Comparison of ENCODE assay signal across 22 mouse cellular contexts in genomic region chr19:23041483-23042167, GRCm38 (mm10).
A peak's percentile ranks its signal among the peaks of the same experiment; 100 is the strongest.
DNase-seq lines count a peak whose midpoint lies in the region; ATAC-seq and TF ChIP-seq lines count a peak whose summit lies in the region.
"Had no signal": no experiment of that assay in that cellular context is flagged by ENCODE, and none has a peak within 500 bp of the region (broad histone marks: within the 10 kb centered on the region; RNA-seq: fewer than 3 reads in every experiment).

No protein-coding gene starts in this region.

- WGBS in kidney, embryonic 15.5 days = 62% methylated on average over 6 of the region's 6 CpGs
- WGBS in neural tube, embryonic 15.5 days = 61% methylated on average over 6 of the region's 6 CpGs

- no peak overlapping the region for H3K4me2 ChIP-seq in kidney, embryonic 15.5 days
- no peak overlapping the region for H3K4me2 ChIP-seq in neural tube, embryonic 15.5 days
- H3K4me2 ChIP-seq: heart, embryonic 13.5 days; hindbrain, embryonic 12.5 days; liver, embryonic 13.5 days; lung, embryonic 14.5 days; midbrain, embryonic 11.5 days had no signal

- H3K4me1 ChIP-seq in kidney, embryonic 15.5 days = 0 out of 2 replicates have a peak, but pooled peaks cover 7% of the 10 kb centered on the region
- H3K4me1 ChIP-seq in neural tube, embryonic 15.5 days = no peaks in the 10 kb centered on the region

- H3K27me3 ChIP-seq in kidney, embryonic 15.5 days = no peaks in the 10 kb centered on the region
- no peaks in the 10 kb centered on the region for H3K27me3 ChIP-seq in neural tube, embryonic 15.5 days (replicated peaks)
- H3K27me3 ChIP-seq: heart, embryonic 13.5 days; hindbrain, embryonic 12.5 days; liver, embryonic 13.5 days had no signal

- no peak overlapping the region for H3K4me3 ChIP-seq in gastrocnemius, adult 2 months
- no peak overlapping the region for H3K4me3 ChIP-seq in kidney, embryonic 15.5 days (replicated peaks)
- H3K4me3 ChIP-seq in neural tube, embryonic 15.5 days (replicated peaks) = no peak overlapping the region
- H3K4me3 ChIP-seq: heart, embryonic 13.5 days; hindbrain, embryonic 12.5 days; liver, embryonic 13.5 days had no signal

- no peak for TF ChIP-seq CTCF in gastrocnemius, adult 2 months (IDR thresholded peaks at IDR 0.05)

- no peaks in the 10 kb centered on the region for H3K9me3 ChIP-seq in kidney, embryonic 15.5 days (replicated peaks)
- no peaks in the 10 kb centered on the region for H3K9me3 ChIP-seq in neural tube, embryonic 15.5 days (replicated peaks)
- H3K9me3 ChIP-seq: G1E; heart, embryonic 13.5 days; hindbrain, embryonic 12.5 days; liver, embryonic 13.5 days had no signal

- intact Hi-C loops in gastrocnemius, adult 2 months (cut with DNase I) = no loop called here

- DNase-seq in gastrocnemius, adult 2 months = no peak
- DNase-seq in gastrocnemius, adult 18-20 months (ENCODE audit: low spot score) = no peak
- peak; percentile 62 for DNase-seq in kidney, adult 9 months
- peak; percentile 52 for DNase-seq in adipocyte (ENCODE audit: low spot score)
- peak; percentile 50 for DNase-seq in kidney, postnatal 14 days
- no peak for DNase-seq in thymus, adult 18-20 months
- DNase-seq: adrenal gland, postnatal 25 days; cerebellum, adult 9-10 months; gastrocnemius, postnatal 10 days; heart, postnatal 14 days; layer of hippocampus, adult 9-11 months; liver, embryonic 13.5 days; lung, embryonic 14.5 days; thymus, postnatal 14 days had no signal

- H3K36me3 ChIP-seq in kidney, embryonic 15.5 days = no peaks in the 10 kb centered on the region
- H3K36me3 ChIP-seq in neural tube, embryonic 15.5 days = no peaks in the 10 kb centered on the region
- H3K36me3 ChIP-seq: G1E; heart, embryonic 13.5 days; hindbrain, embryonic 12.5 days; liver, embryonic 13.5 days had no signal

- ATAC-seq in kidney, embryonic 15.5 days (replicated peaks; ENCODE audit: low FRiP score) = no peak
- no peak for ATAC-seq in neural tube, embryonic 15.5 days (ENCODE audit: low FRiP score)
- ATAC-seq: forebrain, embryonic 14.5 days had no signal

- H3K27ac ChIP-seq in gastrocnemius, adult 2 months = peak overlapping the region; percentile 49
- no peak overlapping the region for H3K27ac ChIP-seq in kidney, embryonic 15.5 days
- H3K27ac ChIP-seq in neural tube, embryonic 15.5 days (replicated peaks) = no peak overlapping the region
- H3K27ac ChIP-seq: heart, embryonic 13.5 days; hindbrain, embryonic 12.5 days; liver, embryonic 13.5 days; macrophage had no signal

- H3K9ac ChIP-seq in kidney, embryonic 15.5 days = no peak overlapping the region
- no peak overlapping the region for H3K9ac ChIP-seq in neural tube, embryonic 15.5 days (replicated peaks)
- H3K9ac ChIP-seq: heart, embryonic 13.5 days; hindbrain, embryonic 12.5 days; liver, embryonic 13.5 days; lung, embryonic 14.5 days had no signal

Comparison
In these comparisons a context has a peak if more than half of its experiments do, and no peak if none do; other contexts are left out.
1. DNase-seq: peak in kidney, adult 9 months (single experiment), adipocyte (single experiment) and kidney, postnatal 14 days (single experiment); none in gastrocnemius, adult 2 months (single experiment), gastrocnemius, adult 18-20 months (single experiment) and thymus, adult 18-20 months (0 of 2).